Mouse (Mus musculus) CH12F3 (cell line): Measurements from ENCODE around the gene Pld6.

Experiments used
- in situ Hi-C: fragments of 300-500 bp; cut with MboI; formaldehyde crosslinking; loops from 2 replicates; pipeline ENCODE4 v1.14.3; 2020; ENCODE audit warnings: low sequenced_read_pairs

The Pld6 gene

GRCm38 (mm10) chr11:59787199-59787781 lies at the start of gene Pld6:
Pld6 (minus strand) TSS chr11:59787645.
- in situ Hi-C loops: no loop called here

DNA sequence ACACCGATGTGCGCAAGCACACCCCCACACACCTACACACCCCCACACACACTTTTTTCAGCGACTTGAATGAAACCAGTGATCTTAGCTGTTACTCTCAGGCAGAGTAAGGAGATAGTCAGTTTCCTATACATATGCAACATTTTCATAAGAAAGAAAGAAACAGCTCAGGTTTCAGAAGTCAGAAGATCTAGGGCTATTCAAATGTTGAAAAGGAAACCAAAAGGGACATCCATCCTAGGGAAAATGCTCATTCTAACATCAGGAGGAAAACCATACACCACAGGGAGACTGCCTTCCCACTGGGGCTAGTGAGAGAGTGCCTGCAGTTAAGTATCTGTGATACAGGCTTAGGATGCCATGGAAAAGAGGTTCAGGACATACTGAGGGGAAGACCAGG lies 34.2 kb upstream of the Pld6 start:
- in situ Hi-C loops: no loop called here

DNA sequence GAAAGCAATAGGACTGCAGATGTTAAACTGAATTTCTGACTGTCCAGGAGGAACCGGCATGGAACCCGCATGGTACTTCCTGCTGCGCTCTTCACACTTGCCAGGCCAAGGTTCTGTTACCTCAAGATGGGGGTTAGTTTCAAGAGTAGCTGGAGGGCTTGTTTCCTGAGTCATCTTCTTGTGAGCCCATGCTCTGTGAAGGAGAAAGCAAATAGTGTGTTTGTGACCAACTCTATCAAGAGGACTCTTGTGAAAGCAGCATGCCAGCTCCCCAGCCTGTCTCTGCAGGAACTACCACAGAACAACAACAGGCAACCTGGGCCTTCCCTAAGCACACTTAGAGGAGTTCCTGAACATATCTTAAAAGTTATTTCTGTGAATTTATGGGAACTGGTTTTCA lies 30.5 kb upstream of the Pld6 start:
- in situ Hi-C loops: no loop called here

DNA sequence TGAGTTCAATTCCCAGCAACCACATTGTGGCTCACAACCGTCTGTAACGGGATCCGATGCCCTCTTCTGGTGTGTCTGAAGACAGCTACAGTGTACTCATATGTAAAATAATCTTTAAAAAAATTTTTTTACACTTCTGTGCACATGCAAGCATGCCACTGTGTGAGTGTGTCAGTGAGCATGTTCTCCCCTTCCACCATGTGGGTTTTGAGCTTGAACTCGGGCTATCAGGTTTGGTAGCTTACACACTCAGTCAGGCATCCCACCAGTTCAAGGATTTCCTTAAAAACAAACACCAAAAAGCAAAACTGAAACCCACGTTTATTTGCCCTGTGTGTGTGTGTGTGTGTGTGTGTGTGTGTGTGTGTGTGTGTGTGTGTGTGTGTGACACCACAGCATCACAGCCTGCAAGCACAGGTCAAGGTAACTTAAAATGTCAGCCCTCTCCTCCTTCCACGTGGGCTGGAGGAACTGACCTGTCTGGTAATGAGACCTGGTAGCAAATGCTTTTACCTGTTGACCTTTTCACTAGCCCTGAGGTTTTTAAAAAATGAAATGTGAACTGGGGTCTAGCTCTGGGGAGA lies 28.1 kb upstream of the Pld6 start:
- in situ Hi-C loops: no loop called here

- in situ Hi-C loops: no loop called here
These were observed 27.5 kb upstream of the Pld6 start for GRCm38 (mm10) chr11:59814936-59815335.

GRCm38 (mm10) chr11:59814311-59814710 lies 26.9 kb upstream of the Pld6 start:
- in situ Hi-C loops: no loop called here

DNA sequence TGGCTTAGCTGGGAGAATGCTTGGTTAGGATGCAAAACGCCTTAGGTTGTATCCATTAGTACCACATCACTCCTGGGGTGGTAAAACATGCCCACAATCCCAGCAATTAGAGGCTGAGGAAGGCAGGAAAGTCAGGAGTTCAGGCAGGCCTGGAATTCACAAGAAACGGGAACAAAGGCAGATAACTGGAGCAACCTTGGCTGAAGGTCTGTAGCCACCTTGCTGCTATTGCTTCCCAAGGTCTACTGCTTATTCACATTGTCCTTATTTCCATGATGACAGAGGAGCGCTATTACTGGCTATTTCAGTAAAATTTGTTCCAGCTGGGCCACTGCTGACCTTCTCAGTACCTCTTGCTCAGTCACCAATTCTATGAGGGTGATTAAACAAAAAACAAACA lies 25.8 kb upstream of the Pld6 start:
- in situ Hi-C loops: no loop called here

DNA sequence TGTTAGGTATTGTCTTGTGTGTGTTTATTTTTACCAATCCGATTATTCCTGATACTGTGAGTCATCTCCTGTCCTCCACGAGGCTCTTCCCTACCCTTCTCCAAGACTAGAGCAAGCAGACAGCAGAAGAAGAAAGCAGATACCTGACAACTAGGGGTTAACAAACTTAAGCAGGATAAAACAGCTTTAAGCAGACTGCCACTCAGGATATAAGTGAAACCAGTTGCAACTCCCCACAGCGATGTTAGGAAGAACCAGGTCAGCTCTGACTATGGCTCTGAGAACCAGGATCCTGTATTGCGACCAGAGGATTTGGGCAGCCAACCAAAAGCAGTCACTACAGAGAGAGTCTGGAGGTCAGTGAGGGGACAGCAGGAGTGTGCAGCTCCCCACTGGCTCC lies 23.8 kb upstream of the Pld6 start:
- in situ Hi-C loops: no loop called here

GRCm38 (mm10) chr11:59810480-59811158 lies 23.2 kb upstream of the Pld6 start:
- in situ Hi-C loops: no loop called here

GRCm38 (mm10) chr11:59809670-59810474 lies 22.4 kb upstream of the Pld6 start, which contains the start of gene Flcn:
Flcn (minus strand) TSS chr11:59810016.
- in situ Hi-C loops: no loop called here

DNA sequence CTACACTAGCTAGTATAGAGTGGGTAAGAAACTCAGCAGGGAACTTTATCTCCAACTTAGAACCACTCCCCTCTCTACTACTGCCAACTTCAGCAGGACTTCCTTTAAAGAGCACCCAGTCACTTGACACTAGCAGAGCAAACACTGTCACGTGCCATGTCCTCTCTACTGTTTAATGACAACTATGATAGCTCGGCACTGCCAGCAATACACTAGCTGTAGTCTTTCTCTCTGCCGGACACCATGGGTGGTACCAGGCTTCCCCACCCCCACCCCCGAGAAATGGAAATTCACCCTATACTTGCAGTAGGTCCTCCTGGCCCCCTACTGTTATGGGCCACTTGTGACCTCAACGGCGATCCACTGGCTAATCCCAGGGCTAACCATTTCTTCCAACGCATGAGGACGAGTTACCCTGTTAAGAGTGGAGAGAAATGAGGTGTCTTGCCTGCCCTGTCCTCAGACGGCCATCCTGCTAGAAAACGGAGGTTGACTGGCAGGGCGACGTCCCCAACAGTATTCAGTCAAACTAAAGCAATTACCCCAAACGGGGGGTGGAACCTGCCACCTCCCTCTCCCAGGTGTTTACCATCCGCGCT lies 21.7 kb upstream of the Pld6 start:
- in situ Hi-C loops: no loop called here

- in situ Hi-C loops: no loop called here
These were observed 20.9 kb upstream of the Pld6 start for GRCm38 (mm10) chr11:59808170-59808960.

DNA sequence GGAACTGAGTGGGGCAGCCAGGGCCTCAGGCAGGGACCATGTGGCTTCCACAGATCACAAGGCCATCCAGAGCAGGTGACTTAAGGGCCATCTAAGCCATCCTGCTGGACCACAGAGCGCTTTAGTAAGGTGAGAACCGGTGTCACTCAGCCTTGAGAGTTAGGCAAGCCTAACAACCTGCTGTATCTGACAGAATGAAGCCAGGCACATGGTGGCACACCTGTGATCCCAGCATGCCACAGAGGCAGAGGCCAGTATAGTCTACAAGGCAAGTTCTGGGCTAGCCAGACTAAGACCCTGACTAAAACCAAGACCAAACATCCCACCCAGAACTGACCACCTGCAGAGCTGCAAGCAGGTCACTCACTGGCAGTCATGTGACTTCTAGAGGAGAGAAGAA lies 18.2 kb upstream of the Pld6 start:
- in situ Hi-C loops: no loop called here

DNA sequence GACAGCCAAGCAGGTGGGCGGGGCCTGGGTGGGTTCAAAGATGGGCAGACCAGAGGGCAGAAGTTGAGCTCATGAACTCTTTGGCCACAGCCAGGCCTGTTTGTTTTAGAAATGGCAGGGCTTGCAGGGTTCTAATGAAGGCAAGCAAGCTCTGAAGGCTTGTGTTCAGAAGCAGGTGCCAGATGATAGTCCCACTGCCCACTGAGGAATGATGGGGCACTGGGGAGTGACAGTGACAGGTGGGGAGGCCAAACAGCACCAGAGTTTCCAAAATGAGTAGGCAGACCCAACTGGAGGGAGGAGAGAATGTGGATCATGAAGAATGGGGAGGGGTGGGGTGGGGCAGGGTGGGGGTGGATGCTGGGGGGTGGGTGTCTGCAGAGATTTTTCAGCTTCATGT lies 17.8 kb upstream of the Pld6 start:
- in situ Hi-C loops: no loop called here

GRCm38 (mm10) chr11:59804409-59805110 lies 17.1 kb upstream of the Pld6 start:
- in situ Hi-C loops: no loop called here

DNA sequence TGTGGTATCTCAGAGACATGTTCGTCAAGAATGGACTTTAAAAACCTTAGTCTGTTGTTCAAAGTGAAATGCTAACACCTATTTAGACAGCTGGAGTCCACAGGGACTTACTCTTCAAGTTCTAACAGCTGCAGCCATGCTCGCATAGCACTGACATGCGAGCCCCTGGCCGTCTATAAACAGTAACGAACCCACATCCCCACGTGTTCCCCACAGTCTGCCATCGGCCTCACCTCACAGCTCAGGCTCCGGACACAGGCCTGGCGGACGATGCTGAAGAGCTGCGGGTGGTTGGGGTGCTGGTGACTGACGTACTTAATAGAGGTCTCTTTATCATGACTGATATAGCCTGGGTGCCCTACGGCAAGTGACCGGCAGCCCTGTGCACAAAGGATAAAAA lies 16.1 kb upstream of the Pld6 start:
- in situ Hi-C loops: no loop called here

GRCm38 (mm10) chr11:59801881-59802280 lies 14.4 kb upstream of the Pld6 start:
- in situ Hi-C loops: no loop called here

GRCm38 (mm10) chr11:59800412-59800811 lies 13.0 kb upstream of the Pld6 start:
- in situ Hi-C loops: no loop called here

DNA sequence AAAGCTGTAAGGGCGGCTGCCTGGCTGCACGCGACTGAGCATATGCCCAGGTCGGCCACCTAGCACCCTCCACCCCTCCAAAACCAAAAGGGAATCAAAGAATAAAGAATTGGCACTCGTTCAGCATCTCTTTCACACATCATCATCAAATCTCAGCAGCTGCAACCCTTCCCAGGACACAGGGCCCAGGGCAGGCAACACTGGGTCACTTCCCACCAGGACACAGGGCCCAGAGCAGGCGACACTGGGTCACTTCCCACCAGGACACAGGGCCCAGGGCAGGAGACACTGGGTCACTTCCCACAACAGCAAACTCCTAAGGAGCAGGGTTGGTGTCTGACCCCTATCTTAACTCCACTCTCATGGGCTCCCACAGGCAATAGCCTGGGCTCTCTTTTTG lies 5.9 kb upstream of the Pld6 start:
- in situ Hi-C loops: no loop called here

- in situ Hi-C loops: no loop called here
These were observed 1.9 kb upstream of the Pld6 start for GRCm38 (mm10) chr11:59789311-59789710.
